Mouse (Mus musculus) lung, postnatal 10 days (tissue): ENCODE data around the gene Taf15.

Experiments used
- DNase-seq: peaks from one replicate; pipeline ENCODE4 v3.0.0; 2021

Taf15 gene

DNA sequence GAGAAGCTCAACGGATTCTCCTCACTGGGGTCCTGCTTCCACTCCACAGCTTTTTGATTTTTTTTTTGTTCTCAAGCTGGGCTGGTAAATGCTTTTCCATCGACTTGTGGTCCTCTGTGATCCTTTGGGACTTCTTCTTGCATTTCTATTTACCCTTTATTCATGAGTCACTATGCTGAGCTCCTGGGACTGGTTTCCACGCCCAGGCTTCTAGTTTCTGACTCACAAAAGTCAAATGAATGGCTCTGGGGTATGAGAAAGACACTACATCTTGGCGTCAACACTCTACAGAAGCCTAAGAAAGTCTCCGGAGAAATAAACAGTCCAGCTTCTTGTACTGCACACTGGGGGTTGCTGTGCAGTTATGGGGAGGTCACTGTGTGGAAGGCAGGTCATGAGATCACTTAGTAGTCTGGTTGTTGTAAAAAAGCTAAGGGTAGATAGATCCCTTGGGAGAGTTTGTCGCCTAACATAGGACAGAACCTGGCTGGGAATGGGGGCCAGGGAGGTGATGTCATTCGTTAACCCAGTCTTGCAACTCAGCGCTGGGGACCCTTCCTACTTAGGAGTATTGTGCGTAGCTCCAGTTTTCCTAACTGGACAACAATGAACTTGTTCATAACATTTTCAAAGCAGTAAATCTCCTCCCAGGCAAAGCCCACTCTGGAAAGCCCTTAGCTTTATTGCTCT lies 14.8 kb upstream of the Taf15 start:
- no peak for DNase-seq

DNA sequence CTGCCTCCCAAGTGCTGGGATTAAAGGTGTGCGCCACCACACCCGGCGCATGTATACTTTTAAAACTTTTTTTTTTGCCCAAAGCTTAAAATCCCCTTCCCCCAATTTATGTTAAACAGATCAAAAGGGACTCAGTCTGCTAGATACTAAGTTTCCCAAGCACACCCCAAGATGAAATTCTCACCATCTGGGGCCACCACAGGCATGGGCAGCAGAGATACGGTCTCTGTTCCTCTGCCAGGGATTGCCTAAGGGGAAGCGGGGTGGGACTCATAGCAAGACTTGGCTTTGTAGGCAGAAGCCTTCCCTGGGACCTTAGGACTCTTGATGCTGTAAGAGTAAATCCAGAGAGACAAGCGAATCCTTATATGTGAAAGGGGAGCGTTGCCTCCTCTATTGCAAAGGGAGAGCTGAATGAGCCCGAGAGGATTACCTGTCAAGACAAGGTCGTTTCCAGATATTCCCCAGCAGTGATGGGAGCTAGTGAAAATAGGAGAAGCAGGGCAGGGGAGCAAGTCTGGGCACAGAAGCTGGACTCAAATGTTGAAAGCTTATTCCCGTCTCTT lies 11.3 kb upstream of the Taf15 start:
- DNase-seq: no peak

DNA sequence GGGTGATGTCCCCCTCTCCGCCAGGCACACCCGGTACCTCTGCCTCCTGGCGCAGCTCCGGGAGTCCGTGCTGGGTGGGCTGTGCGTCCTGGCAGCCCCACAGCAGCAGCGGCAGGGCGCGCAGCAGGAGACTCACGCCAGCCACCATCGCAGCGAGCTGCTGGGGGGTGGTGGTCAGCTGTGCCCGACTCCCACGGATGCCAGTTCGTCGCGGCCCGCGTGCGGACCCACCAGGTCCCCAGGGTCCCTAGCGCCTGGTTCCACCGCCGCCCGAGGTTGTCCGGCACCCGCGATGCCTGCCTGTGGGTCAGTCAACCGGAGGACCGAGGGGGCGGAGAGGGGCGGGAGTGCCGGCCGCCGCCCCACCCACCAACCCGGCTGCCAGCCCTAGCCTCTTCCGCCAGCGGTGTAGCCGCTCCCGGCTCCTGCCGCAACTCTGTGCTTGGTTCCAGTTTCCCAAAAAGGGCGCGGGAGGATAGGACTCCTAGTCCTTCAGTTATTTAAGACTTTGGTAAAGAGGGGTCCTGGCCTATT lies 10.1 kb upstream of the Taf15 start, which contains the start of gene Mmp28:
Gene Mmp28 (minus strand): TSS at position 361 of the 534 bp plus-strand sequence.
- DNase-seq: peak; percentile 81

DNA sequence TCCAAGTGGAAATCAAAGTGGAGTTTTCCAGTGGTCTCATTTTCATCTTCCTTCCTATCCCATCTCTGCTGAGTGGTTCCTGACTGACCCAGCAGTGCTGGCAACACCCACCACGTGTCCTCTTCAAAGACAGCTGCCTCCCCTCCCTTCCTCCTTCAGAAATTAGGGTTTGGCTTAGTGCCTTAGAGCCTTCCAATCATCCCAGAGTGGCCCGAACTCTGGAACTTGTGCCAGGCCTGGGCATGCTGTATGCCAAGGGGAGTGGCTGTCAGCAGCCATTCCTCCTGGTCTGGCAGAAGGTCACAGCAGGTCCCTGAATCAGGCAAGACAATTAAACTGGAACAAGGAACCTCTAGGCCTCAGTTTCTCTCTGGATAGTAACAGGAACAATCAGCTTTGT lies 6.9 kb upstream of the Taf15 start:
- peak; percentile 79 for DNase-seq

DNA sequence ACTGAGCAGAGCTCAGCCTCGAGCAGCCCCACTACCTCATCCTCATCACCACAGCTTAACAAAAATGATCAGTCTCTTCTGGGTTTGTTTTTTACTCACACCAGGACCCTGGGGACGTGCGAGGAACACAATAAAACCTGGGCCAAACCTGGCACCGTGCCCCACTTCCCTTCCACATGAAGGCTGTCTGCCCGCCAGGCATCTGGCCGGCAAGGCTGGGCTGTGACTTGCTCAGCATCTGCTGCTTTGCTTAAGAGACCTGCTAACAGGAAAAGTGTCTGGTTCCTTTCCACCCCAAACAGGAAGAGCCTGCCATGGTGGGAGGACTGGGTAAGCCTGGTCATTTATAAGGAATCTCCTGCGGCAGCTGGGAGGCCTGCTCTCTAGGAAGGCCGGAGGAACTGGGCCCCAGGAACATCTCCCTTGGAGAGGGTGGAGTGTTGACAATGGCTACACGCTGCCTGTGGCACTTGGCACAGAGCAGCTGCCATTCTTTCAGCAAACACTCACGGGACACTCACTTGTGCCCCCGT lies 5.7 kb upstream of the Taf15 start:
- peak; percentile 86 for DNase-seq

- DNase-seq: no peak
These were observed 4.1 kb upstream of the Taf15 start for GRCm38 (mm10) chr11:83468765-83469164.

DNA sequence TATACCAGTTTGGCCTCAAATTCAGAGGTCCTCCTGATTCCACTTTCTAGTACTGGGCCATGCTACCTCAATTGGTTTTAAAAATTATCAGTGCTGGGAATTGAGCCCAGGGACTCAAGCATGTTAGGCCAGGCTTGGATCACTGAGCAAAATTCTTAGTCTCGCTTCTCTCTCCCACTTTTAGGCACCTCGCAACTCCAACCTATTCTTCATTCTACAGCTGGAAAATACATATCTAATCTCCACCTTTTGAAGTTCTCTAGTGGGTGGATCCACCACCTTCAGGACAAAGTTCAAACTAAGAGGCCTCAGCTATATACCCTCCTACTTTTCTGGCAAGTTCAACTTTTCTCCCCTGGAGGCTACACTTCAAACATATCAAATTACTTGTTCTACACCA lies 1.1 kb upstream of the Taf15 start:
- no peak for DNase-seq

GRCm38 (mm10) chr11:83473235-83474016 lies 540 bp downstream of the Taf15 start:
- DNase-seq: no peak

GRCm38 (mm10) chr11:83491488-83491887 lies 18.6 kb downstream of the Taf15 start:
- DNase-seq: no peak

DNA sequence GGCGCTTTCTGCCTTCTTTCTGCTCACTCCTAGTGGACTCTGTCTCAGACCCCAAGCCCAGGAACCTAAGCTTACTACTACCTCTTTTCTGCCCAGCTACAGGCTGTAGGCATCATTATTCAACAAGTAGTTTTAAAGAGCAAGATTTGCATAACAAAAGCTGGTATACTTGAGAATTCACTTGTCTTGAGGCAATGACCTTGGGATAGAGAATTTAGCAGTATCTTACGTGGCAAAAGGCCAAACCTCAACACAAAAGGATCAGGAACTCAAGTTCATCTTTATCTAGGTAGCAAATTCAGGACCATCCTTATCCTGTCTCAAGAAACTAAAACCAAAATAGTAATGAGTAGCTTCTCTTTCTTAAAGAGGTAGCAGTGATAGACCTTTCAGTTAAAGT lies 22.7 kb downstream of the Taf15 start:
- DNase-seq: no peak

- DNase-seq: no peak
These were observed 31.4 kb downstream of the Taf15 start for GRCm38 (mm10) chr11:83504308-83504707.

DNA sequence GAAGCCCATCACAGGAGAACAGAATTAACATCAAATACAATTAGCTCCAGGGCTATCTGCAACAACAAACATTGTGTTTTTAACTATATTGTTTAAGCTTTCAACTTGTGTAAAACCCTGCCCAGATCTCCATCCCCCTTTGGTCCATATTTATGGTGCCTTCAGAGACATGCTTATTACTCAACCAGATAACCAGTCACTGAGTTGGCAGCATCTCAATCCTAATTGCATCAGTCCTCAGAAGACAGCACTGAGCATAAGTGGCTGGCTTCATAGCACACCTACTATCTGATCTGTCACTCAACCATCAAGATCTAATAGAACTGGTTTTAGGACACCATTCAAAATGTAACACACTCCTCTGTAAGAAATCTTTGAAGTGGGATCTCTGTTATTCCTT lies 36.6 kb downstream of the Taf15 start:
- no peak for DNase-seq

DNA sequence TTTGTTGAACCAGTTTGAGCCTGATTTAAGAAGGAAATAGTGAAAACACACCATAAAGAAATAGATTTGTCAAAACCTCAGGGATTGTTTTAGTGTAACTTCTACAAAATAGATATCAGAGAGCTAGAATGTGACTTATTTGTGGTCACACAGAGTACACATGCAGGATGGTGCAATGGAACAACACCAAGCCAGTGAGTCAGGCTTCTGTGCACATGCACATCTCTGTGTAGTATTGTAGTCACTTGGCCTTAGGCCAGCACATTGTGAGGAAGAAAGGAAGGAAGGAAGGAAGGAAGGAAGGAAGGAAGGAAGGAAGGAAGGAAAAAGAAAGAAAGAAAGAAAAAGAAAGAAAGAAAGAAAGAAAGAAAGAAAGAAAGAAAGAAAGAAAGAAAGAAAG lies 44.3 kb downstream of the Taf15 start:
- DNase-seq: no peak

- no peak for DNase-seq
These were observed 45.5 kb downstream of the Taf15 start for GRCm38 (mm10) chr11:83518371-83518770.

GRCm38 (mm10) chr11:83522075-83522474 lies 49.2 kb downstream of the Taf15 start, which contains the start of gene Heatr9:
Gene Heatr9 (minus strand): TSS chr11:83522175.
- DNase-seq: no peak

- DNase-seq: no peak
These were observed 56.1 kb downstream of the Taf15 start for GRCm38 (mm10) chr11:83529024-83529423.

GRCm38 (mm10) chr11:83530360-83530759 lies 57.5 kb downstream of the Taf15 start, which contains the start of gene Ccl5:
Gene Ccl5 (minus strand): TSS chr11:83530518.
- DNase-seq: no peak

GRCm38 (mm10) chr11:83533192-83533591 lies 60.3 kb downstream of the Taf15 start:
- no peak for DNase-seq

GRCm38 (mm10) chr11:83534143-83534542 lies 61.3 kb downstream of the Taf15 start:
- no peak for DNase-seq

GRCm38 (mm10) chr11:83534609-83535423 lies 61.9 kb downstream of the Taf15 start:
- peak; percentile 86 for DNase-seq

DNA sequence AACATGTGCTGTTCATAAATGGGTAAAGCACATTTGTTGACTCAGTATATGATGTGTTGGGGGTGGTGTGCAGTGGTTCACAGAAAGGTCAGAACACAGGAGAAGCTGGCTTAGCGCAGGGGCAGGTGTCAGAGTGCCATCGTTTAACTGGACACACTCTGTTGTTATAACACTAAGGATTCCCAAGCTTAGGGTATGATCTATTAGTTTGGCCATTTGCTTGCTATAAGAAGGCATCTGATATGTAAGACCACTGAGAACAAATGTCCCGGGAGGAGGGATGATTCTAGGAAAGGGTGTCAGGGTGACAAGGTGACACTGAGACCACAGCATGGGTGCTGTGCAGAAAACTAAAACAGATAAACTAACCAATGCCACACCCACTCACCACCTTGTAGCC lies 63.9 kb downstream of the Taf15 start:
- DNase-seq: no peak

DNA sequence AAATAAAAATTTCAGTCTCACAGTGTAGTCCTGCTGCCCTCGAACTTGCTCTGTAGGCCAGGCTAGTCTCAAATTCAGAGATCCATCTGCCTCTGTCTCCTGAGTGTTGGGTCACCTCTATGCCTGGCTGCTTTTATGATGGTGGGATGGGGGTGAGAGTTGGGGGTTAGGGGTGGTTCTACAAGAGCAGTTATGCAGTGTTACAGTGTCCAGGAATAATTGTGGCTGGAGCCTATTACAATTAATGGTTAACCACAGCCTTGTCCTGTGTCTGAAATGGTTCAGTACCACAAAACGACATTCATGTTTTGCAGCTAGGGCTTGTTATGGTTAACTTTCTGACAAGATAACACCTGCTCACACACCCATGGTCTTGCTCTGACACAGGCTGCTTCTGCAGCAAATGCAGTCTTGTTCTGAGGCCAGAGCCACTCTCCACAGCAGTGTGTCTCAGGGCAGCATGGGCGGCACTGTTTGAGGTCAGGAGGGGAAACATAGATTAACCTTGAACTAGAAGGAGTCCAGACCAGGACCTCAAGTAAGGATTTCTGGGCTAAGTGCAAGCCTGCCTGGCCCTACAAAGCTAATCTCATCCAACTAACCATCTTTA lies 65.9 kb downstream of the Taf15 start:
- DNase-seq: no peak
